Mouse (Mus musculus) ES-E14 (cell line): ENCODE measurements around the gene Brip1. TPM values are rescaled to one million over a fixed set of nuclear protein-coding genes. Genes with fewer than 3 reads are reported as not detected.

Experiments used
- DNase-seq: peaks from one replicate; pipeline ENCODE4 v3.0.0-alpha.2; 2013; ENCODE audit warnings: low read depth, low spot score
- H3K27ac ChIP-seq: 2 replicates; pipeline ENCODE4 v1.5.1; 2012; ENCODE audit warnings: low read depth, mild to moderate bottlenecking, low read length, moderate library complexity, mixed read lengths; ENCODE audit not compliant: poor library complexity, insufficient read depth, severe bottlenecking
- H3K36me3 ChIP-seq: 2 replicates; pipeline ENCODE4 v1.6.1; 2012; ENCODE audit warnings: mild to moderate bottlenecking, low read length, moderate library complexity, mixed read lengths; ENCODE audit not compliant: control insufficient read depth, poor library complexity, insufficient read depth, severe bottlenecking
- H3K4me1 ChIP-seq, 2 experiments: fragments of 150-350 bp in 1 of 2; sonication (generic) in 1 of 2; 2 replicates each; pipeline ENCODE4 v1.6.1; 2012; ENCODE audit warnings: low read length in 2 of 2, mild to moderate bottlenecking in 1 of 2, mixed read lengths in 1 of 2; ENCODE audit not compliant: control insufficient read depth in 2 of 2, insufficient read depth in 2 of 2, poor library complexity in 1 of 2
- H3K4me3 ChIP-seq, 2 experiments: fragments of 150-350 bp in 1 of 2; sonication (generic) in 1 of 2; 2 replicates each; pipeline ENCODE4 v1.5.1; 2012; ENCODE audit warnings: low read length in 2 of 2, low read depth in 1 of 2, mild to moderate bottlenecking in 1 of 2, mixed read lengths in 1 of 2; ENCODE audit not compliant: insufficient read depth in 1 of 2, poor library complexity in 1 of 2, severe bottlenecking in 1 of 2
- H3K9ac ChIP-seq: 2 replicates; pipeline ENCODE4 v1.6.1; 2012; ENCODE audit warnings: low read depth, mild to moderate bottlenecking, low read length, mixed read lengths; ENCODE audit not compliant: poor library complexity, insufficient read depth, severe bottlenecking
- H3K9me3 ChIP-seq: fragments of 150-350 bp; sonication (generic); 2 replicates; pipeline ENCODE4 v1.6.1; 2012; ENCODE audit warnings: low read depth, mild to moderate bottlenecking, low read length; ENCODE audit not compliant: control insufficient read depth, insufficient read depth
- CHD2 ChIP-seq: IDR thresholded peaks from 2 replicates; pipeline ENCODE4 v1.6.1; 2014; ENCODE audit warnings: mild to moderate bottlenecking, low read depth, low read length, inconsistent platforms
- HCFC1 ChIP-seq: IDR thresholded peaks from 2 replicates; pipeline ENCODE4 v1.6.1; 2012; ENCODE audit warnings: low read length, inconsistent platforms, borderline replicate concordance; ENCODE audit not compliant: insufficient read depth
- MAFK ChIP-seq: IDR thresholded peaks from 2 replicates; pipeline ENCODE4 v1.6.1; 2014; ENCODE audit warnings: mild to moderate bottlenecking, low read depth, low read length, inconsistent platforms; ENCODE audit not compliant: insufficient read depth
- ZC3H11A ChIP-seq: IDR thresholded peaks from 2 replicates; pipeline ENCODE4 v1.6.1; 2012; ENCODE audit warnings: low read depth, mild to moderate bottlenecking, inconsistent platforms, low read length, borderline replicate concordance
- ZNF384 ChIP-seq: IDR thresholded peaks from 2 replicates; pipeline ENCODE4 v1.6.1; 2012; ENCODE audit warnings: low read depth, low read length, inconsistent platforms
- in situ Hi-C, 2 experiments: fragments of 600-800 bp; cut with MboI; formaldehyde crosslinking; loops; one replicate each; pipeline ENCODE4 v1.15.1; 2025; ENCODE audit warnings: low sequenced_read_pairs in 2 of 2, inconsistent platforms in 1 of 2; ENCODE audit not compliant: unreplicated experiment in 2 of 2
- total RNA-seq: library from RNA; depleted of rRNA; stranded (reverse); fragments of 300-350 nt; gene quantifications from 2 replicates; pipeline ENCODE4 v1.2.3, GENCODE M21; 2012; rRNA removed

Brip1 gene
- total RNA-seq, 1 experiment: 10.3 TPM

DNA sequence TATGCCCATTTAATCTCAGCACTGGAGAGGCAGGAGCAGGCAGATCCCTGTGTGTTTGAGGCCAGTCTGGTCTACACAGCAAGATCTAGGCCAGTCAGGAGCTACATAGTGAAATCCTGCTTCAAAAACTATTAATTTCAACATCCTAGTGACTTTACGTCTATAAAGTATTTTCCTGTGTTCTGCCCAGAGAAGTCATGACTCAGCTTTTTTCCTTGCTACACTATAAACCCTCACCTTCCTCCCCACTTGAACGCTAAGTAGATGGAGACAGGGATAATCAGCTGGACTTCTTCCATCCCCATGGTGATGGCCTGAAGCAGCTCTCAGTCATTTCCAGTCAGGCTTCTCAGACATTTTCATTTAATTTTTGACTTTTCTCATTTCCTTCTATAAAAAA lies 187.9 kb downstream of the Brip1 start:
- DNase-seq: no peak
- H3K4me3 ChIP-seq: no peak overlapping the region
- no peaks in the 10 kb centered on the region for H3K9me3 ChIP-seq
- TF ChIP-seq ZC3H11A: no peak
- no peak for TF ChIP-seq HCFC1
- TF ChIP-seq MAFK: peak; percentile 63; the same call in 1 of the 2 replicates
- no peak overlapping the region for H3K27ac ChIP-seq
- in situ Hi-C loops: no loop called here
- H3K4me1 ChIP-seq: no peaks in the 10 kb centered on the region
- no peaks in the 10 kb centered on the region for H3K36me3 ChIP-seq
- no peak overlapping the region for H3K9ac ChIP-seq

DNA sequence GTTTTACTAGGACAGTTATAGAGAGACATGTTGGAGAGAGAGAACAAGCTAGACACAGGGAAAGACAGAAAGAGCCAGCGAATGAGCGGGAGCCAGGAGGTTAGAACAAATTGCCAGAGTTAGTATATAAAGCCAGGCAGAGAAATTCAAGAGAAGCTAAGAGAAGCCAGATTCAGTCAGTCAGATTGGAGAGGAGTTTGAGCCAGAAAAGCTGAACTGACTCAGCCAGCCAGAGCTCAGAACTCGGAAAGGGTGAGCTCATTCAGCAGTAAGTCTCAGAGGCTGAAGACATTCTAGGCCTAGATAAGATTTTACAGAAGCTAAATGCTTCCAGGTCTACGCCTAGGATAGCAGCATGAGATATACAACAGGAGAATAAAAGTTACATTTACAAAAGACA lies 190.5 kb downstream of the Brip1 start:
- Histone ChIP-seq H3K4me3 (no peak overlapping the region), H3K4me1 (no peaks in the 10 kb centered on the region), H3K36me3 (no peaks in the 10 kb centered on the region), H3K9me3 (no peaks in the 10 kb centered on the region), H3K9ac (no peak overlapping the region), H3K27ac (no peak overlapping the region)
- no peak for DNase-seq
- in situ Hi-C loops: no loop called here
- TF ChIP-seq HCFC1: no peak
- TF ChIP-seq MAFK: no peak
- no peak for TF ChIP-seq ZC3H11A
- TF ChIP-seq CHD2: no peak
- TF ChIP-seq ZNF384: no peak

DNA sequence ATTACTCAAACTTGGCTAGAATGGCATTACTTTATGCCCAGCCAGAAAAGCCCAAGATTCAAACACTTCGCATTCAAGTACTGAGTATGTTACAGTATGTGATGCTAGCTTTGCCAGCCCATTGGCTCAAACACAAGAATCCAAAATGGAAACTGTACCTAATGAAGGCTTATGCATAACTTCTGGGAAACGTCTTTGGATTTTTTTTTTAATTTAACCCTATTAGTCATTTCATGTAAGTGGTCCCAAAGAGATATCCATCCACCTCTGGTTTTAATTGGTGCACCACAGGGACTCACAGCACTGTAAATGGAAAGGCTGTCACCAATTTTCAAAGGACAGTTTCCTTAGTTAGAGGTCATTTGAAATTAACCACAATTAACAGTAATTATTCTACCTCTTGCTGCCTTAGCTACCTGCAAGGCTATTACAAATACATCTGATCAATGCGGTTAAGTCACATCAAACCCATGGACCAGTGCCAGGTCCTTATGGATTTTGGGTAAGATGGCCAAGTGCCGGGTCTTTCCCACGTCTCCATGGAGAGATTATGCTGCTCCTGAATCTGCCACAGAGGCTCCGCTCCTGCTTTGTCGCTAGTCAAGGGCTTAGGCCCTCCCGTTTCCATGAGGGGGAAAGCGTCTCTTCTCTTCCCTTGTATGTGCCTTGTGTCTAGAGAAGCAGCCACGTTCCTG lies 192.6 kb downstream of the Brip1 start:
- H3K9me3 ChIP-seq: no peaks in the 10 kb centered on the region
- no peak for TF ChIP-seq MAFK
- no peak for TF ChIP-seq ZNF384
- no peak for TF ChIP-seq HCFC1
- TF ChIP-seq CHD2: no peak
- no peak for TF ChIP-seq ZC3H11A
- in situ Hi-C loops: no loop called here
- no peak overlapping the region for H3K4me3 ChIP-seq
- DNase-seq: no peak
- H3K27ac ChIP-seq: no peak overlapping the region
- no peak overlapping the region for H3K9ac ChIP-seq
- no peaks in the 10 kb centered on the region for H3K4me1 ChIP-seq
- H3K36me3 ChIP-seq: no peaks in the 10 kb centered on the region

Other genes starting within 250 kb of the Brip1 start
- 85.1 and 92.9 TPM in 2 replicates for gene Ints2, start 56.4 kb upstream of the Brip1 start, total RNA-seq
- gene Med13, start 156.4 kb upstream of the Brip1 start, total RNA-seq: 51.8 and 53.6 TPM in 2 replicates